Mouse (Mus musculus) gastrocnemius, postnatal 4 days (tissue): ENCODE data around the gene Ier2. TPM values are rescaled to one million over a fixed set of nuclear protein-coding genes. Genes with fewer than 3 reads are reported as not detected.

Experiments used
- DNase-seq, 2 experiments: peaks; one replicate each; pipeline ENCODE4 v3.0.0; 2021 to 2022; ENCODE audit warnings: low spot score in 2 of 2, mixed read lengths in 2 of 2
- long read RNA-seq, 2 experiments: library from polyadenylated mRNA; stranded (forward); transcript quantifications; one replicate each; pipeline ENCODE4 v2.0.0; 2021
- total RNA-seq, 2 experiments: library from RNA; stranded (reverse); gene quantifications; 2 replicates each; pipeline ENCODE4 v1.2.3; 2021

Gene Ier2
- total RNA-seq, result 10 to 100 TPM; 21.5 to 26.1 TPM
- long read RNA-seq, experiment 1, transcript Ier2-201 (1 exons, 1,522 nt), result major isoform, 91 of 91 reads
- long read RNA-seq, experiment 1, partial matches to known transcripts, result 0 of 91 reads
- long read RNA-seq, experiment 1, other reads (novel, unspliced or antisense), result 0 of 91 reads
- long read RNA-seq, experiment 2, transcript Ier2-201 (1 exons, 1,522 nt), result major isoform, 85 of 85 reads
- long read RNA-seq, experiment 2, partial matches to known transcripts, result 0 of 85 reads
- long read RNA-seq, experiment 2, other reads (novel, unspliced or antisense), result 0 of 85 reads

- peak; percentile 80 to 91 for DNase-seq
These were observed at the start of gene Ier2 for GRCm38 (mm10) chr8:84662581-84663065. Gene Ier2, minus strand, starts transcription at chr8:84662852.

- peak in 1 of 2 experiments; percentile 72 for DNase-seq
These were observed 49.5 kb upstream of the Ier2 start for GRCm38 (mm10) chr8:84711933-84712758.

GRCm38 (mm10) chr8:84711312-84711711 is 48.7 kb upstream of the Ier2 start:
- DNase-seq, result no peak

- DNase-seq, result no peak
These were observed 47.3 kb upstream of the Ier2 start for GRCm38 (mm10) chr8:84709931-84710330.

- peak; percentile 77 to 86 for DNase-seq
These were observed 46.3 kb upstream of the Ier2 start for GRCm38 (mm10) chr8:84708774-84709475.

GRCm38 (mm10) chr8:84708071-84708541 is 45.5 kb upstream of the Ier2 start:
- DNase-seq, result no peak

GRCm38 (mm10) chr8:84707267-84707883 is 44.7 kb upstream of the Ier2 start:
- DNase-seq, result no peak

GRCm38 (mm10) chr8:84706610-84707266 is 44.1 kb upstream of the Ier2 start:
- DNase-seq, result no peak

- no peak for DNase-seq
These were observed 43.3 kb upstream of the Ier2 start for GRCm38 (mm10) chr8:84705960-84706359.

- DNase-seq, result peak in 1 of 2 experiments; percentile 31
These were observed 42.5 kb upstream of the Ier2 start for GRCm38 (mm10) chr8:84704867-84705831.

- peak; percentile 63 to 84 for DNase-seq
These were observed 41.7 kb upstream of the Ier2 start for GRCm38 (mm10) chr8:84704356-84704755.

GRCm38 (mm10) chr8:84703466-84704249 is 41.0 kb upstream of the Ier2 start:
- no peak for DNase-seq

- DNase-seq, result no peak
These were observed 40.4 kb upstream of the Ier2 start for GRCm38 (mm10) chr8:84702963-84703465.

GRCm38 (mm10) chr8:84702561-84702960 is 39.9 kb upstream of the Ier2 start:
- DNase-seq, result no peak

- DNase-seq, result peak in 1 of 2 experiments; percentile 53
These were observed 38.6 kb upstream of the Ier2 start, which contains the start of gene Lyl1 for GRCm38 (mm10) chr8:84700941-84701911. Gene Lyl1, plus strand, starts transcription at chr8:84701457.

- DNase-seq, result no peak
These were observed 37.9 kb upstream of the Ier2 start for GRCm38 (mm10) chr8:84700526-84700925.

- peak in 1 of 2 experiments; percentile 71 for DNase-seq
These were observed 37.2 kb upstream of the Ier2 start for GRCm38 (mm10) chr8:84699861-84700322.
